Mouse (Mus musculus) c-Kit-negative CD71-positive TER-119-positive erythroid progenitor cells, embryonic 14.5 days (primary cell): ENCODE measurements around the gene Aen.
A peak's percentile ranks its signal among the peaks of the same experiment; 100 is the strongest.

Experiments
- DNase-seq: peaks from one replicate; pipeline ENCODE4 v3.0.0-alpha.2; 2013; ENCODE audit warnings: low read depth, low spot score

Aen gene

DNA sequence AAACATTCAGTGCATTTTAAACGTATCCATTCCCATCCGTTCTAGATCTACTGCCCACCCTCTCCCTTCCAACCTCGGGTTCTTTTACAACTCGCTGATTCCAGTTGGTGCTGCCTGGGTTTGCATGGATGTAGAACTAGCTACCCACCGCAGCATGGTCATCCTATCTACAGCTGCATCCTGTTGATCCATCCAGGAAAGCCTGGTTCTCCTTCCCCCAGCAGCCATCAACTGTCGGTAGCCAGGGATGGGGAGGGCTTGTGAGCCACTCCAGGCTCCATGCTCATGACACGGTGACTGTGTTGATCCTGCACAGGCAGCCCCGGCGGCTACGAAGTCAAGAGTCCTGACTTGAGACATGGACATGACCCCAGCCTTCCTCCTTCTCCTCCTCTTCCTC lies 1.7 kb upstream of the Aen start:
- DNase-seq = no peak

DNA sequence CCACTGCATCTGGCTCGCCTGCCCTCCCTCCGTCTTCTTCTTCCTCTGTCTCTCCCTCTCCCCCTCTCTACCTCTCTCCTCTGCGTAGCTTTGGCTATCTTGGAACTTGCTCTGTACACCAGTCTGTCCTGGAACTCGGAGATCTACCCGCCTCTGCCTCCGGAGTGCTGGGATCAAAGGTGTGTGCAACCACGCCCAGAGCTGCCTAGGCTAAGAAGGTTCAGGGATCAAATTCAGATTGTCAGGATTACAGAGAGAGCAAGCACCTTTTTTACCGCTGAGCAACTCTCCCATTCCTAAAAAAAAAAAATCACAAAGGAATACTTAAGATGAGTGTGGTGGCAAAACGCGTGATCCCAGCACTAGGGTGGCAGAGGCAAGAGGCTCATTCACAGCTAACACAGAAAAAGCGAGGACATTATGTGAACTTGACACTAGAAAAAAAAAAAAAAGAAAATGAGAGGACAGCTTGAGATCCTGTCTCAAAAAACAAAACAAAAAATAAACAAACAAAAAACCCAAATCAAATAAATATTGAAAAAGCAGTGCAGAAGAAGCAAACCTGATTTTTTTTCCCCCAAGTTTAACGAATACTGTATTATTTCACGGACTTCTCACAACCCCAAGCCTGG lies 517 bp upstream of the Aen start:
- no peak for DNase-seq

DNA sequence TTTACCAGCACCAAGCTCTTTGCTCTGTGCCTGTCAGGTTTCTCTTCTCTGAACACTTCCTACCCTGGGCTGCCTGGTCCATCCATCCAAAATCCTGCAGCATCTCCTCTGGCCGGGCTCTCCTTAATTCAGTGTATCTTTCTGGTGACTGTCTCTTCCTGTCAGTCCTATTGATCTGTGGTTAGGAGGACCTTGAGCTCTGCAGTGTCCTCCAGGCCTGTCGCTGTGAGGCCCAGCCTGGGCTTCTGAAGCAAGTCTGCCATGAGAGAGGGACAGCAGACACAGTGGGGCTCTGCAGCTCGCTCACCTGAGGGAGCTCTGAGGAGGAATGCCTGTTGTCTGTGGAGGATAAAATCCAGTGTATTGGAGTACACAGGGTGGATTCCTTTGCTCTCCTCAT lies 1.9 kb downstream of the Aen start:
- DNase-seq = no peak

DNA sequence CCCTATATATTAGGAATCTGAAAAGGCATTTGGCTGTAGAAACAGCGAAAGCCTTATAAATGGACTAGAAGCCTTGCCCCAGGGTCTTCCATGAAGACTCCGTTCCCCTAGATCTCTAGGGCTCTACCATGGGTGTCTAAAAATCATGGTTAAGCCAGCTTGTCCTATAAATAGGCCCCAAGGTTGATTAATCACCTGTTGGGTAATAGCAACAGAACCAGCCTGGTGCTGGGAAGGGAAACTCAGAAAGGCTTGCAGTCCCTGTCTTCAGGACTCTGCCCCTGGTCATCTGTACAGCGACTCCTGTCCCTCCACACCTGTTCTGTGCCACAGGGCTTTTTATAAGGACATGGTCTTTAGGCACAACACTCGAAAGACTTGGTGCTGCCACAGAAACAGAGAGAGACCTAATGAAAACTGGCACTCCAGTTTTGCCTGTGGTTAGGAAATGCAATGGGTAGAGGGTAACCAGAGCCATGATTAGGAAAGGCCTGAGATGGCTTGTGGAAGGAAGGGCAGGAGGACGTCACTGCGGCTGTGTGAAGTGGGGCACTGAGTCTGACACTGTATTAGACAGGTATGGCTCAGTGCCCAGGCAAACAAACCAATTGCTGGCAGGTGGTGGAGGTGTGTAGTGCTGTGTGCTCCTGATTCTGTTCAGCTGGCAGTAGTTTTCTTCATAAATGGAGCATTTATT lies 7.7 kb downstream of the Aen start:
- DNase-seq = no peak

DNA sequence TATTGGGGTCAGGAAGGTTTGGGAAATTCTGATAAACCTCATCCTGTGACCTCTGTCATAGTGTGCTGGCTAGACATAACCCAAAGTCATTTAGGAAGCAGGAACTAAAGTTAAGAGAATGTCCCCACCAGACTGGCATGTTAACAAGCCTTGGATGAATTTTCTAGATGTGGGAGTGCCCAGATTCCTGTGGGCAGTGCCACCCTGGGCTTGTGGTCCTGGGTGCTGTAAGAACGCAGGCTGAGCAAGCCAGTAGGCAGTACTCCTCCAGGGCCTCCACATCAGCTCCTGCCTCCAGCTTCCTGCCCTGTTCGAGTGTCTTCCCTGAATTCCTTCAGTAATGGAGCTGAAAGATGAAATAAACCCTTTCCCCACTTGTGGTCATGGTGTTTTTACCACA lies 8.5 kb downstream of the Aen start:
- DNase-seq = no peak

DNA sequence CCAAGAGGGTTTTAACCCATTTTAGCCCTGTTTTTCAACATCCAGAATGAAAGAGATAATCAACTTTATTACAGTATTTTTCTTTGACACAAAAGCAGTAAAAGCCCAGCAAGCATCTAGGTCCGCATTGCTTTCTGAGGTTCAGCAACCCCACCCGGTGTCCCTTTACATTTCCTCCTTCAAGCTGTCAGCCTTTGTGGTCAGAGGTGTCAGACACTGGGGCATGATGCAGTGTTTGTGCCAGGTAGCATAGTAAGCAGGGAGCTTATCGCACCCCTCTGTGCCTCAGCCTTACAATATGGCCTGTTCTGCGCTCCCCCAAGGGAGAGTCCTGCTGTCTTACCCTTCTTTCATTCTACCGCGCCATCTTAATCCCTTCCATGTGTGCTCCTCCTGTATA lies 13.4 kb downstream of the Aen start:
- no peak for DNase-seq

DNA sequence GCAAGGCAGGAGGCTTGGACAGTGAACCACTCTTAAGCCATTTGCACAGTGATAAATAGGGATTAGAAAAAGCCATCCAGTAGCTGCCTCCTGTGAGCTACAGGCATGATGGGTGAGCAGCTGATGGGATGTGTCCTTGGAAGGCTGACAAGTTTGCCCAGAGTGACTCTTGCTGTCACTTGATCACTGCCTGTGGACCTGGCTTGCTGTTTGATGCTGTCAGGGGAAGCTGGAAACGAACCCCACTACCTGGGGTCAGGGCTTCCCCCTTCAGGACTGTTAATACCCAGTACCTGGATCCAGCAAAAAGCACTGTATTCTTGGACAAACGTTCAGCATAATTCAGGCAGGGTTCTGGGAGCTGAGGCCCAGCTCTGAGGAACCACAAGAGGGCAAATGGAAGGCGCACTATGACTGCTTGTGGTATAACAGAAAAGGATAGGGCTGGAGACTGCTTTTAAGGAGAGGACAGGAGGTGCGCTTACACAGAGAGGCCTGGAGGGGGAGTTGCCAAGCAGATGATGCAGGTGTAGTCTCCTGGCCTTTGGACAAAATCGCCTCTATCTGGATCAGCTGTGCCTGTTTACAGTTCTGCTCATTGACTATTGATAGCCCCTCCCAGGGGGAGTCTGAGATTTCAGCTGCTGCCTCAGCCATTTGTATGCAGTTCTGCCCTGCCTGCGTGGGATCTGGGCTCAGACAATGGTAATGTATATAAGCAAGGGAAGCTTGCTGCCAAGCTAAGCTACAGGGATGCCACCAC lies 14.9 kb downstream of the Aen start:
- no peak for DNase-seq

DNA sequence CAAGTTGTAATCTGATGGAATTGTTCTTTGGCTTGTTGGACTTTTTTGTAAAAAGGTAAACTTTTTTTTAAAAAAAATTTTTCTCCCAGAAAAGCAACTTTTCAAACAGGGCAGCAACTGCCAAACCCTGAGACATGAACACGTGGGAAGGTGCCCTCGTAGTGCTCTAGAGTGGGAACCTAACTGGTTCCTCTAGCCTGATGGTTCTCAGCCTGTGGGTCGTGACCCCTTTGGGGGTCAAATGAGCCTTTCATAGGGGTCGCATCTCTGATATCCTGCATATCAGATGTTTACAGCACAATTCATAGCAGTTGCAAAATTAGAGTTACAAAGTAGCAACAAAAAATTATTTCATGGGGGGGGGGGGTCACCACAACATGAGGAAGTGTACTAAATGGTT lies 15.6 kb downstream of the Aen start:
- DNase-seq = no peak

DNA sequence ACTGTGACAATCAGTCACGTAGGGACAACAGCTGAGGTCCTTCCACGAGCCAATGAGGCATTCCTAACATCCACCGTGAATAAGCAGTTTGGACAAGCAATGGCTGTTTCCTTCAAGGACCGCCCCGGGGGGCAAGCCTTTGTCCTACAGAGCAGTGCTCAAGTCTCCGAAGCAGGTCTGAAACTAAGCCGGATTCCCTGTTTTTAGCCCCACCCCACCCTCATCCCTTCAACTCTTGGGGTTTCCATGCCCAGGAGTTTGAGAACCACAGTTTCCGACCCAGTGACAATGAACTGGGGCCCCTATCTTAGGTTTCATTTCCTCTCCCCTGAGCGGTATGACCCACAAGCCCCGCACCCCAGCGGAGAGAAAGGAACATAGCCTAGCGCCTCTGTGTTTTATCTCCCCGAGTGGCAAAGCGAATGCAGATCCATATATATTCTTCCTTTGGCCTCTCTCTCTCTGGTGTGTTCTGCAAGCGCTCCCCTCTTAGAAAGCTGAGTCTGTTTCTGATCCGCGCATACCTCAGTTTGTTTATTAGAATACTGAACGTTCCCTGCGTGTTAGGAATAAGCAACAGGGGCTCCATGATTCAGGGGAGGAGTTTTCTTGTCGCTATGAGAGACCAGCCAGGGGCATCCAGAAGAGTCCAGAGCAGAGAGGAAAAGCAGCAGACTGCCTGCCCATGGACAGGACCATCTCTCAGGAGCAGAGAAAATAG lies 16.8 kb downstream of the Aen start:
- DNase-seq = no peak

DNA sequence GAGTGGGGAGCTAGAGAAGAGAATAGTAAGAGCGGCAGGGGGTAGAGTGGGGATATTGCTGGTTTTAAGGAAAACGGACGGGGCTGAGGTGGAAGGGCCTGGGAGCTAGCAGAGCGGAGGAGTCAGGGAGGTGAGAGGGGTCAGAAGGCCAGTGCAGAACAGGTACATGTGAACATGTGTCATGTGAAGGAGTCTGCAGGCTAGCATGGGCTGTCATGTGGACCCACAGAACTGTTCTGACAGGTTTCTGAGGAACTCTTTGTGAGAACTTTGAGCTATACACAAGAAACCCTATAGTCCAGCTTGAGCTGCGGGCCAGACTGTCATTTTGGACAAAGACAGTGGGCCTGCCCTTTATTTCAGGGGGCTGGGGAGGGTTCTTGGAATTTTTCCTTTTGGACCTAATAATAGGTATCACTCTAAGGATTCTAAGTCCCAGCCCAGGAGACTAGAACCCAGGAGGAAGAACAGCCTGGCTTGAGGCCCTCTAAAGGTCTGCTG lies 17.4 kb downstream of the Aen start, which contains the start of gene Isg20:
Gene Isg20 (plus strand): TSS at position 451 of the 501 bp plus-strand sequence.
- no peak for DNase-seq

DNA sequence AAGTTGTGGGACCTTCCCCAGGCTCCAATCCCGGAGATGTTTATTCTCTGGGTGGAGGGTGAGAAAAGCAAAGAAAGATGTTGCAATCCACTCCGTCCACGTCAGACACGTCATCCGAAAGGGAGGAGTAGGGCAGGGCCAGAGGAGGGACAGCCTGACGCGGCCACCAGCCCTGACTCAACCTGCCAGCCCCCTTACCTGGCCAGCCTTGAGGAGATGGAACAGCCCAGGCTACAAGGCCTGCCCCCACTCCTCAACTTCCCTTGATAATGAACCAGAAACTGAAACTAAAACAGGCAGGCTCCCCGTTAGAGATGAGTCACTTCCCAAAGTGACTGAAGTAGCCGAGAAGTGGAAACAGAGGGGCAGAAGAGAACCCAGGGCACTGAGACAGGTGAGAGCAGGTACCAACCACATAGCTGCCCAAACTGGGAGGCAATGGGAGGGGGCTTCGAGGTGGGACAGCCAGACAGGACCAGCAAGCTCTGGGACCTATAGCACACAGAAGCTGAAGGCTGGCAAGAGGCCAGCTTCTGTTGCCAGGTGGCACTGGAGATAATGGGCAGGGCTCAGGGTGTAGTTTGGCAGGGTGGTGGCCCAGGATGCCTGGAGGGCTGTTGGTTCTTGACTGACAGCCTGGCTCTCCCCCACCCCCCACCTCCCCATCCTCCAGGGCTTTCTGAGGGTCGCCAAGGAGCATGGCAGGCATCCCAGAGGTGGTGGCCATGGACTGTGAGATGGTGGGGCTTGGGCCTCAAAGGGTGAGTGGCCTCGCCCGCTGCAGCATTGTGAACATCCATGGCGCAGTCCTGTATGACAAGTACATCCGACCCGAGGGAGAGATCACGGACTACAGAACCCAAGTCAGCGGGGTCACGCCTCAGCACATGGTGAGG lies 18.2 kb downstream of the Aen start:
- peak; percentile 83 for DNase-seq

DNA sequence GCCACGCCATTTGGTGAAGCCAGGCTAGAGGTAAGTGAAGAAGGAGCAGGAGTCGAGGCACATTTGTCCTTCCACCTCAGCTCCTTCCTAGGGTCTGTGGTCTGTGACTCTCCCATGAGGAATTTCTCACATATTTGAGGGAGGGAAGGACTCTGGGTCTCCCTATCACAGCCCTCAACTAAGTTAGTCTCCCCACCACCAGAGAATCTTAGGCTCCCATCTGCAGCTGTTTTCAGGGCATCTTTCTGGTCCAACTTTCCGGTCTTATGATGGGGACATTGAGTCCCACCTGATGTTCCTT lies 18.8 kb downstream of the Aen start:
- DNase-seq = no peak

DNA sequence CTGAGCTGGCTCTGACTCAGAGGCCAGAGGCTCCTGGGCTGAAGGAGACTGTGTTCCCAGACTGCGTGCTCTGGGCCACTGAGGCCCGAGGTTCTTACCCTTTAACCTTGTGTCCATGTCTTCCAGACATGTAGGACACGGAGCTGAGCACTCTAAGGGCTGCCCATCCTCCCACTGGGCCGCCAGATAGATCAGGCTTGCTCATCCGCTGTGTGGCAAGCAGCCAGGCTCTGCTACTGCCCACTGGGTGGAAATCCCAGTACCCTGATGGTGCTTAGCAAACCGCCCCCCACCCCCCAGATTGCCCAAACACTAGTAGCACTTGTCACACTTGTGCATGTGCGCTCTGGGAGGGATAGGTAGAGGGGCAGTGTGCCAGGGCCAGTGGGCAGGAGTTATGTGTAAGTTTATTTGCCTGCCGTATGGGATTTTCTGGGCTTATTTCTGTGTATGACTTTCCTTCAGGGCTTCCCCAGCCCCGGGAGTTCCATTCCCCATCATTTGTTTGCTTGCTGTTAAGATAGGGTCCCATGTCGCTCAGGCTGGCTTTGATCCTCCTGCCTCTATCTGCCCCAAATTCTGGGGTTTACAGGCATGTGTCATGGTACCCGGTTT lies 19.3 kb downstream of the Aen start:
- no peak for DNase-seq

DNA sequence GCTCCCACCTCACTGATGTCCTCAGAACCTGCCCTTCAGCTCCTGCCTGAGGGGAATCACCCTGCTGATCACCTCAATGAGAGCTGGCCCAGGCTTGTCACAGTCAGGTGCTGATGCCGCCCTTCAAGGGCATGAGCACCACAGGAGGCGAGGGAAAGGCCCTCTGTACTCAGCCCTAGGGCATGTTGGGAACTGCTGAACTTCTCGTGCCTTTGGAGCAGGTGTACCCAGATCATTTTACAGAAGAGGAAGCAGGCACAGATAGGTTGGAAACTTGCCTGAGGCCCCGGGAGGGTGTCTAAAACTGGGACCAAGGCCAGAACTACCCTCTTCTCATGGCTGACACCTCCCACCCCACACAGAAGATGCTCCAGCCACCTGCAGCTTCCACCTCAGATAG lies 23.0 kb downstream of the Aen start:
- DNase-seq = no peak

DNA sequence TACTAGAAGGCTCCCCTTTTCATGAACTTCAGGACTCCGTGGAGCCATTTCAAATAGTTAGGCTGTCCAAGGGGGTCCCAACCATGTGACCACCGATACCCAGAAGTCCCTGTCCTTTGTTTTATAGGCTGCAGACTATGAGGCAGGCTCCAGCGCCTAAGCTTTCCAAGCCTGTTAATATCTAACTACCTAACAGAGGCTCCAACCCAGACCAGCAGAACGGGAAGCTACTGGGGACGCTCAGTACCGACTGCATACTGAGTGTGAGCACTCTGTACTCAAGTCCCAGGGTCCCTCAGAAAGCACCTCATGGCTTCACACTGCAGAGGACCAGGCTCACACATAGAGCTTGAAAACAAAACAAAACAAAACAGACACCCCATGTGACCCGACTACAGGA lies 26.9 kb downstream of the Aen start:
- no peak for DNase-seq

DNA sequence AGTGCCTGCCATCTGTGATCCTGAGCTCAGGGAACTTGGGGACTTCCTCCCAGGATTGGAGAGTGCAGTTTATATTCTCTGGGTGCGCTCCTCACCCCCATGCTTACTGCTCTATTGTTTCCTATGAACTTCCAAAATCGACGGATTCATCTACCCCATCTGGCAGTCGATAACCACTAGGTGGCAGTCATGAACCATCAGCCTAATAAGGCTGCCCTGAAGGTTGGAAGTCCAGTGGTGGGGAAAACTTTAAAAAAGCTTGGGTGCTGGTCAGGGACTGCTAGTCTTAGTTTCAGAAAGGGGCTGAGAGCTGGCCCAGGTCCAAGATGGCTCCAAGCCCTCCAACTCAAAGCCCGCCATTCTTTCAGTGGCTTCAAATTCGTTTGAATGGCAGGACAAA lies 28.6 kb downstream of the Aen start:
- peak; percentile 62 for DNase-seq

DNA sequence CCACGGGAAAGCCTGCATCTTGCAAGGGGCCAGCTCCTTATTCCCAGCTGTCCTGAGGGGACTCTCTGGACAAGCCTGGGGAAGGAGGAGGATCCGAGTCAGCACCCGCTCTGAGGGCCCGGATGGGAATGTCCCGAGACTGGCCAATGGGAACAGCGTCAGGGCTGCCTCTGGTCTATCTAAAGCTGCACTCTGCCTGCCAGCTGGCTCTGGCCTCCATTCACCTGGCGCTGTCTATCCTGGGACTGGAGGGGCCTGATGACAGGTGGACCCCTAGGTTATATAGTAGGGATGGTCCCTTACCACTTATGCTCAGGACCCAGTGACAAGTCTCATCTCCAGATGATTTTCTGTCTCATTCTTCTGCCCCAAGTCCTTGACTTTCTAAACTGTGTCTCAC lies 29.1 kb downstream of the Aen start:
- DNase-seq = no peak

DNA sequence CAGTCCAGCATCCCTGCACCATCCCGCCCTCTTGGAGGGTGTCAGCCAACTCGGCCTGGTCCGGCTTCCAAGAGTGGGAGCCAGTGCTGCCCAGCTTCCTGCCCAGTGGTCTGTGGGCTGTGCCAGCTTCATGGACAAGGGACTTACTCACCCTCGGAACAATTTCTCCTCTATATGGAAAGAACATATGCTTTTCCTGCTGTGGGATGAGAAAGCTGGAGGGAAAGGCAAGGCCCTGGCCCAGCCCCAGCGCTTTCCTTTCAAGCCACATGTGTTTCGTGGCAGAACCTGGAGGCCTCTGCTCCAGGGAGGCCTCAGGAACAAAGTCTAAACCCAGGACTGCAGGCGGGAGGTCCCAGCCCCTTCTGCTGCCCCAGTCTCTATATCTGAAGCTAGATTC lies 30.0 kb downstream of the Aen start:
- DNase-seq = no peak

DNA sequence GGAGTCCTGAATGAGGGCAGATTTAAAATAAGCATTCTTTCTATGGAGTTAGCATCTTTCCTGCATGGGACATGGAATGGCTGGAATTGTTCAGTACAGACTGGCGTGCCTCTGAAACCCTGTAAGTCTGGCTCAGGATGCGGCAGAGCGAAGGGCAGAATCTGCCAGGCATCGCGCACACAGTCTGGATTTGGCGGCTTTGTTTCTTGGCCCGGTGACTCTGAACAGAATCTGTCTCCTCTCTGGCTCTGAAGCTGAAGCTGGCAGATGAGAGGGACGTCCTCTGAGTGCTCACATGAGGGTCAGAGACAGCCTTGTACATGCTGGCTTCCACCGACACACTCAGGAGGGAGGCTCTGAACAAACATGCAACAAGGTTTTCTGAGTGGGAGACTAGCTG lies 30.5 kb downstream of the Aen start:
- no peak for DNase-seq

DNA sequence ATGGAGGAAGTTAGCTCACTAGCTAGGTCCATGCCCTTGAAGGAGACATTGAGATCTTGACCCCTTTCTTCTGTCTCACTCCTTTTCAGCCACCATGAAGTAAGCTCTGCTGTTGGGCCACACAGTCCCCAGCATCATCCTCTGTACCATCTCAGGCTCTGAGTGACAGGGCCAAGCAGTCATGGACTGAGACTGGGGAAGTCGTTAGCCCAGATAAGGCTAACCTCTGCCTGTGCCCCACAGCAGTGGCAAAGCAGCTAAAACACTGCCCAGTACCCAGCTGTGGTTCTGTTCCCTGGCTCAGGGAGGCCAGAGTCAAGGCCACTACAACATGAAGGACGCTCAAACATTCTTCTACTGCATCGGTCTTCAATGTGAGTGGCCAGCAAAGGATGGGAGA lies 31.6 kb downstream of the Aen start:
- no peak for DNase-seq
